Mouse (Mus musculus) E14TG2a.4 (cell line): ENCODE results near the gene Hectd4.

Source experiments
- CTCF ChIP-seq: conservative IDR thresholded peaks from 2 replicates; pipeline ENCODE4 v1.5.1; 2014; ENCODE audit warnings: low read length
- NANOG ChIP-seq: IDR thresholded peaks from 2 replicates; pipeline ENCODE4 v1.6.1; 2014; ENCODE audit warnings: borderline replicate concordance, low read length, mixed read lengths
- POU5F1 ChIP-seq: IDR thresholded peaks from 2 replicates; pipeline ENCODE4 v1.6.1; 2014; ENCODE audit warnings: low read length, borderline replicate concordance

DNA sequence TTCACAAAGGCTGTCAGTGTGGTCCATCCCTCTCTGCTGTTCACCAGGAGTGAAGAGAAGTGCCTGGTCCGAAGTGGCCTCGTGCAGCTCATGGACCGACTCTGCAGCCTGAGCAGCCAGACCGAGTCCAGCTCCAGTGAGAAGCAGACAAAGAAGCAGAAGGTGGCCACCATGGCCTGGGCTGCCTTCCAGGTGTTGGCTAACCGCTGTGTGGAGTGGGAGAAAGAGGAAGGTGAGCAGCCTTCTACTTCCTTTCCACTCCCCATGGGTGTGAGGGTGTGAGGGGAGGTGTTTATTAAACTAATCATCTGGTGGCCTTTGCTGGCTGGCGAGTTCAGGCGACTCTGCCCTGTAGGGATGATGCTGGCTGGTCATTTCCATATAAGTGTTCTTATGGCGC, 91.6 kb downstream of the Hectd4 start:
- TF ChIP-seq CTCF (no peak), POU5F1 (no peak), NANOG (no peak)
